Mouse (Mus musculus) ES-Bruce4 (cell line): ENCODE results near the gene Id2.

ENCODE experiments used
- CTCF ChIP-seq: IDR thresholded peaks from one replicate; pipeline ENCODE4 v1.8.1; 2011; ENCODE audit warnings: low read depth, low read length
- POLR2A ChIP-seq: IDR thresholded peaks from one replicate; pipeline ENCODE4 v1.8.1; 2011; ENCODE audit warnings: low read length; ENCODE audit not compliant: insufficient read depth

DNA sequence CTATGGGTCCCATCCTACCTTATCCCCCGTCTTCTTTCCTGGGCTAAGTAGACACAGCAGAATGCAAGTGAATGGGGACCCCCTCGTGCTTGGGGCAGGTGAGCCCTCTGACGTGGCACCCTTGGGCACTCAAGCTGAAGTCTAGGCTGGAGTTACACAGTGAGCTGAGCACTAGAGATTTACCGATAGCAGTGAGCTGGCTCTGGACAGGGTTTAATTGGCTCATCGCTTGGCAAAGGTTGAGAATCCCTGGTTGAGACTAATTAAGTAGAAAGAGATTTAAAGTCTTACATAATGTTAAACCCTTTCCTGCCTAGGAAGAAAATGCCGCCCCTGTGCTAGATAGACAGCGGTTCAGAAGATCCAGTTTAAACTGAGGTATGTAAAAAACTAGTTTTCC, 36.0 kb downstream of the Id2 start:
- TF ChIP-seq CTCF (no peak), POLR2A (no peak)
